12 mouse cellular contexts compared by ENCODE assay signal in genomic region chr11:65209441-65209840, GRCm38 (mm10). TPM values are rescaled to one million over a fixed set of nuclear protein-coding genes. Genes with fewer than 3 reads are reported as not detected.
DNase-seq lines count a peak whose midpoint lies in the region; ATAC-seq and TF ChIP-seq lines count a peak whose summit lies in the region.
"Had no signal": no experiment of that assay in that cellular context is flagged by ENCODE, and none has a peak within 500 bp of the region (broad histone marks: within the 10 kb centered on the region; RNA-seq: fewer than 3 reads in every experiment).

No protein-coding gene starts in this region.

- TF ChIP-seq CTCF in kidney, adult 2 months (conservative IDR thresholded peaks at IDR 0.05; ENCODE audit: insufficient read depth, insufficient read length, low read depth, low read length): no peak

- ATAC-seq in kidney, embryonic 16.5 days (ENCODE audit: low FRiP score, low TSS enrichment): 0 out of 2 replicates have a peak, but pooled peaks have one; percentile 35
- peak; percentile 82 for ATAC-seq in heart, embryonic 14.5 days (ENCODE audit: insufficient number of reproducible peaks, insufficient read depth, low FRiP score, low read depth)
- ATAC-seq in stomach, embryonic 16.5 days (ENCODE audit: insufficient read depth, low FRiP score): peak; percentile 34; the same call in 1 of the 2 replicates
- ATAC-seq in kidney, embryonic 15.5 days (replicated peaks; ENCODE audit: low FRiP score): no peak

- no peaks in the 10 kb centered on the region for H3K36me3 ChIP-seq in kidney, embryonic 16.5 days (ENCODE audit: insufficient read depth, low read length)
- H3K36me3 ChIP-seq in kidney, adult 2 months (ENCODE audit: control insufficient read depth, insufficient read depth, low read length): no peaks in the 10 kb centered on the region
- H3K36me3 ChIP-seq in heart, embryonic 14.5 days (ENCODE audit: control insufficient read depth, insufficient read depth, low read length): peaks cover 28% of the 10 kb centered on the region
- no peaks in the 10 kb centered on the region for H3K36me3 ChIP-seq in stomach, embryonic 16.5 days (ENCODE audit: control insufficient read depth, insufficient read depth, low read length)
- H3K36me3 ChIP-seq in kidney, embryonic 15.5 days: no peaks in the 10 kb centered on the region
- H3K36me3 ChIP-seq: forebrain, embryonic 10.5 days; limb, embryonic 13.5 days had no signal

- no peak overlapping the region for H3K27ac ChIP-seq in kidney, embryonic 16.5 days (ENCODE audit: low read length)
- H3K27ac ChIP-seq in kidney, adult 2 months (ENCODE audit: insufficient read depth, low read depth, low read length): no peak overlapping the region
- peak overlapping the region; percentile 84 to 91 for H3K27ac ChIP-seq in heart, embryonic 14.5 days (replicated peaks in 1 of 2; ENCODE audit: control insufficient read depth in 1 of 2, insufficient read depth in 1 of 2, low read depth in 2 of 2, low read length in 2 of 2)
- H3K27ac ChIP-seq in stomach, embryonic 16.5 days (ENCODE audit: low read length): no peak overlapping the region
- no peak overlapping the region for H3K27ac ChIP-seq in kidney, embryonic 15.5 days
- H3K27ac ChIP-seq: forebrain, embryonic 10.5 days; limb, embryonic 13.5 days had no signal

- no peaks in the 10 kb centered on the region for H3K27me3 ChIP-seq in kidney, embryonic 16.5 days (ENCODE audit: insufficient read depth, low read length)
- H3K27me3 ChIP-seq in kidney, adult 2 months (replicated peaks; ENCODE audit: control insufficient read depth, insufficient read depth, low read length): no peaks in the 10 kb centered on the region
- H3K27me3 ChIP-seq in heart, embryonic 14.5 days (ENCODE audit: control insufficient read depth, insufficient read depth, low read length): no peaks in the 10 kb centered on the region
- no peaks in the 10 kb centered on the region for H3K27me3 ChIP-seq in stomach, embryonic 16.5 days (ENCODE audit: control insufficient read depth, insufficient read depth, low read length)
- H3K27me3 ChIP-seq in kidney, embryonic 15.5 days: no peaks in the 10 kb centered on the region
- H3K27me3 ChIP-seq: CH12.LX; limb, embryonic 13.5 days had no signal

- DNase-seq in kidney, adult 2 months: no peak
- peak; percentile 22 for DNase-seq in adipocyte (ENCODE audit: low spot score)
- DNase-seq in layer of hippocampus, adult 18-20 months (ENCODE audit: low spot score in 2 of 2): no peak
- DNase-seq in layer of hippocampus, adult 9-10 months (ENCODE audit: low spot score): no peak

- no peak overlapping the region for H3K4me2 ChIP-seq in kidney, embryonic 16.5 days (replicated peaks; ENCODE audit: low read depth, low read length)
- H3K4me2 ChIP-seq in heart, embryonic 14.5 days (ENCODE audit: low read length): no peak overlapping the region; the same call in 1 of the 2 replicates
- H3K4me2 ChIP-seq in stomach, embryonic 16.5 days (ENCODE audit: low read depth, low read length): no peak overlapping the region
- no peak overlapping the region for H3K4me2 ChIP-seq in kidney, embryonic 15.5 days
- H3K4me2 ChIP-seq: limb, embryonic 13.5 days had no signal

- 59% methylated on average over 6 of the region's 6 CpGs for WGBS in kidney, embryonic 16.5 days
- 61% methylated on average over 6 of the region's 6 CpGs for WGBS in kidney, adult 2 months
- WGBS in heart, embryonic 14.5 days: 3% methylated on average over 6 of the region's 6 CpGs
- 41% methylated on average over 6 of the region's 6 CpGs for WGBS in stomach, embryonic 16.5 days
- 54% methylated on average over 6 of the region's 6 CpGs for WGBS in kidney, embryonic 15.5 days

- TF ChIP-seq POLR2A in kidney, adult 2 months (IDR thresholded peaks at IDR 0.05; ENCODE audit: low read depth, low read length): no peak

- H3K9me3 ChIP-seq in kidney, embryonic 16.5 days (ENCODE audit: low read length): no peaks in the 10 kb centered on the region
- H3K9me3 ChIP-seq in heart, embryonic 14.5 days (ENCODE audit: control insufficient read depth, low read length): no peaks in the 10 kb centered on the region
- no peaks in the 10 kb centered on the region for H3K9me3 ChIP-seq in stomach, embryonic 16.5 days (replicated peaks; ENCODE audit: control insufficient read depth, low read length)
- H3K9me3 ChIP-seq in kidney, embryonic 15.5 days (replicated peaks): no peaks in the 10 kb centered on the region
- H3K9me3 ChIP-seq: forebrain, embryonic 10.5 days; limb, embryonic 13.5 days had no signal

- no peak overlapping the region for H3K4me3 ChIP-seq in kidney, embryonic 16.5 days (ENCODE audit: low read length)
- no peak overlapping the region for H3K4me3 ChIP-seq in kidney, adult 2 months (ENCODE audit: insufficient read depth, low read depth, low read length)
- no peak overlapping the region for H3K4me3 ChIP-seq in heart, embryonic 14.5 days (ENCODE audit: control insufficient read depth in 1 of 2, insufficient read depth in 1 of 2, low read depth in 1 of 2, low read length in 2 of 2)
- H3K4me3 ChIP-seq in stomach, embryonic 16.5 days (replicated peaks; ENCODE audit: low read length): no peak overlapping the region
- no peak overlapping the region for H3K4me3 ChIP-seq in kidney, embryonic 15.5 days (replicated peaks)
- H3K4me3 ChIP-seq: forebrain, embryonic 10.5 days; limb, embryonic 13.5 days had no signal

- H3K4me1 ChIP-seq in kidney, embryonic 16.5 days (ENCODE audit: insufficient read depth, low read length): 0 out of 2 replicates have a peak, but pooled peaks cover 2% of the 10 kb centered on the region
- H3K4me1 ChIP-seq in kidney, adult 2 months (ENCODE audit: control insufficient read depth, insufficient read depth, low read length): no peaks in the 10 kb centered on the region
- peaks cover 50 to 64% of the 10 kb centered on the region in 2 experiments for H3K4me1 ChIP-seq in heart, embryonic 14.5 days (ENCODE audit: control insufficient read depth in 2 of 2, insufficient read depth in 2 of 2, low read length in 2 of 2)
- H3K4me1 ChIP-seq in stomach, embryonic 16.5 days (ENCODE audit: control insufficient read depth, insufficient read depth, low read length): no peaks in the 10 kb centered on the region
- peaks cover 6% of the 10 kb centered on the region for H3K4me1 ChIP-seq in kidney, embryonic 15.5 days
- H3K4me1 ChIP-seq: limb, embryonic 13.5 days had no signal

- H3K9ac ChIP-seq in kidney, embryonic 16.5 days (replicated peaks; ENCODE audit: low read length): no peak overlapping the region
- no peak overlapping the region for H3K9ac ChIP-seq in heart, embryonic 14.5 days (ENCODE audit: low read length)
- H3K9ac ChIP-seq in stomach, embryonic 16.5 days (ENCODE audit: low read length): no peak overlapping the region
- H3K9ac ChIP-seq in kidney, embryonic 15.5 days: no peak overlapping the region
- H3K9ac ChIP-seq: limb, embryonic 13.5 days had no signal

RNA-seq across cellular contexts. Expression of gene Arhgap44, which starts 46.7 kb away (rescaled TPM):
- 7.1 and 7.4 TPM in 2 replicates for polyA plus RNA-seq in kidney, embryonic 16.5 days (2015; fragmentation: Nextera tagmentation; extraction: Ambion mirVana)
- 5.0 and 6.7 TPM in 2 replicates for polyA plus RNA-seq in kidney, adult 2 months (2012; rRNA removed)
- 13.9 and 14.0 TPM in 2 replicates for polyA plus RNA-seq in heart, embryonic 14.5 days (2014; fragmentation: Nextera tagmentation; extraction: Ambion mirVana)
- 5.5 and 5.9 TPM in 2 replicates for polyA plus RNA-seq in stomach, embryonic 16.5 days (2015; fragmentation: Nextera tagmentation; extraction: Ambion mirVana)
- 100 to 1,000 TPM; 117 to 126 TPM for total RNA-seq in layer of hippocampus, adult 18-20 months (2021)
- polyA plus RNA-seq in kidney, embryonic 15.5 days (2015; fragmentation: Nextera tagmentation; extraction: Ambion mirVana): 7.1 and 7.4 TPM in 2 replicates
- total RNA-seq: CH12.LX; monocyte, adult 5-6 weeks had no signal

RNA-seq across cellular contexts. Expression of gene 1700086D15Rik, which starts 49.8 kb away (rescaled TPM):
- 0.17 TPM in 1 of 2 replicates, not detected in the other for polyA plus RNA-seq in kidney, embryonic 16.5 days (2015; fragmentation: Nextera tagmentation; extraction: Ambion mirVana)
- 0.09 and 0.11 TPM in 2 replicates for polyA plus RNA-seq in kidney, adult 2 months (2012; rRNA removed)
- polyA plus RNA-seq in heart, embryonic 14.5 days (2014; fragmentation: Nextera tagmentation; extraction: Ambion mirVana): 0.19 TPM in 1 of 2 replicates, not detected in the other
- polyA plus RNA-seq in stomach, embryonic 16.5 days (2015; fragmentation: Nextera tagmentation; extraction: Ambion mirVana): not detected in 2 replicates
- 1 to 10 TPM; 1.2 to 2.0 TPM for total RNA-seq in layer of hippocampus, adult 18-20 months (2021)
- polyA plus RNA-seq in kidney, embryonic 15.5 days (2015; fragmentation: Nextera tagmentation; extraction: Ambion mirVana): 0.21 TPM in 1 of 2 replicates, not detected in the other
- total RNA-seq: CH12.LX; monocyte, adult 5-6 weeks had no signal
- polyA plus RNA-seq: forebrain, embryonic 10.5 days had no signal

Comparison
In these comparisons a context has a peak if more than half of its experiments do, and no peak if none do; other contexts are left out.
1. H3K27ac ChIP-seq: peak in heart, embryonic 14.5 days (2 of 2); none in kidney, embryonic 16.5 days (single experiment), kidney, adult 2 months (single experiment), stomach, embryonic 16.5 days (single experiment) and kidney, embryonic 15.5 days (single experiment).